Mouse (Mus musculus): ENCODE data around the gene Prss29. TPM values are rescaled to one million over a fixed set of nuclear protein-coding genes. Genes with fewer than 3 reads are reported as not detected.

The Prss29 gene
- total RNA-seq, 1 experiment = not detected

DNA sequence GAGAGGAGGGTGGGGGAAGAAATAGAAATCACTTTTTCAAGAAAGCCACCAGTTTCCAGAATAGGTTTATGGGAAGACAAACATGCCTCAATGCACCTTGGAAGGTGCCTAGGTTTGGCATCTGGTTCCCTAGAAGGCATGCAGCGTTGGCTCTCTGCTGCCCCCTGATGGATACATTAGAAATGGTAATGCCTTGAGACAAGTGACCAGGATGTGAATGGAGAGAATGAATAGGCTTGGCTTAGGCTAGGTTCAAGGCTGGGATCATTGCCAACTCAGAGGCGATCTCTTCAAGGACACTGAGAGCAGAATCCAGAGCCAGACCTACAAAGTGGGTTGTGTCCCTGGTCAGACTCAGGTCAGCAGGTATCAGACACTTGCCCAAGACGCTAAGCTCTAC lies 33.4 kb upstream of the Prss29 start:
- in situ Hi-C loops (cut with MboI; ENCODE audit: low sequenced_read_pairs in 2 of 2, unreplicated experiment in 2 of 2) = no loop called here
- DNase-seq (ENCODE audit: low read depth, low spot score) = peak; percentile 87
- Histone ChIP-seq H3K4me1 (ENCODE audit: control insufficient read depth in 2 of 2, insufficient read depth in 2 of 2, low read length in 2 of 2, poor library complexity in 1 of 2) (peaks cover 0 to 8% of the 10 kb centered on the region in 2 experiments; a peak in 1 of 4 replicates), H3K9me3 (ENCODE audit: control insufficient read depth, insufficient read depth, low read depth, low read length) (no peaks in the 10 kb centered on the region), H3K36me3 (ENCODE audit: control insufficient read depth, insufficient read depth, low read length, poor library complexity, severe bottlenecking) (no peaks in the 10 kb centered on the region), H3K4me3 (ENCODE audit: insufficient read depth in 1 of 2, low read depth in 1 of 2, low read length in 2 of 2, poor library complexity in 1 of 2, severe bottlenecking in 1 of 2) (no peak overlapping the region), H3K27ac (ENCODE audit: insufficient read depth, low read depth, low read length, poor library complexity, severe bottlenecking) (no peak overlapping the region), H3K9ac (ENCODE audit: insufficient read depth, low read depth, low read length, poor library complexity, severe bottlenecking) (peak overlapping the region; percentile 27; the same call in 1 of the 2 replicates)
- TF ChIP-seq ZNF384 (IDR thresholded peaks at IDR 0.05; ENCODE audit: low read depth, low read length) (no peak), ZC3H11A (IDR thresholded peaks at IDR 0.05; ENCODE audit: borderline replicate concordance, low read depth, low read length) (no peak), HCFC1 (IDR thresholded peaks at IDR 0.05; ENCODE audit: borderline replicate concordance, insufficient read depth, low read length) (no peak), CHD2 (IDR thresholded peaks at IDR 0.05; ENCODE audit: low read depth, low read length) (no peak), MAFK (IDR thresholded peaks at IDR 0.05; ENCODE audit: insufficient read depth, low read depth, low read length) (no peak)

DNA sequence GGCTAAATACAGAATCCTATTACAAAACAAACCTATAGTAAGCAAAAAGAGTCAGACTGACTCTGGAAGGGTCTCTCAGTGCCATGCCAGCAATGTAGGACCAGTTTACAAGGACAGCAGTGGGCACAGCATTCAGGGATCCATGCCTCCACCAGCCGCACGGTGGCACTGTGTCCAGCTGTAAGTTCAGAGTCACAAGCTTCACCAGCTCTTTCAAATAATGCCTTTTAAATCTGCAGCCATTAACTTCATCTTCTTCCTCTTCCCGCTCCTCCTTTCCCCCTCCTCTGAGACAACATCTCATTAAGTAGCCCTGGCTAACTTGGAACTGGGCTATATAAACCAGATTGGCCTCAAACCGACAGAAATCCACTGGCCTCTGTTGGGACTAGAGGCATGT lies 29.6 kb upstream of the Prss29 start:
- TF ChIP-seq ZC3H11A (IDR thresholded peaks at IDR 0.05; ENCODE audit: borderline replicate concordance, low read depth, low read length) (no peak), CHD2 (IDR thresholded peaks at IDR 0.05; ENCODE audit: low read depth, low read length) (no peak), HCFC1 (IDR thresholded peaks at IDR 0.05; ENCODE audit: borderline replicate concordance, insufficient read depth, low read length) (no peak), MAFK (IDR thresholded peaks at IDR 0.05; ENCODE audit: insufficient read depth, low read depth, low read length) (no peak), ZNF384 (IDR thresholded peaks at IDR 0.05; ENCODE audit: low read depth, low read length) (no peak)
- Histone ChIP-seq H3K9me3 (ENCODE audit: control insufficient read depth, insufficient read depth, low read depth, low read length) (no peaks in the 10 kb centered on the region), H3K4me3 (ENCODE audit: insufficient read depth in 1 of 2, low read depth in 1 of 2, low read length in 2 of 2, poor library complexity in 1 of 2, severe bottlenecking in 1 of 2) (no peak overlapping the region), H3K9ac (ENCODE audit: insufficient read depth, low read depth, low read length, poor library complexity, severe bottlenecking) (no peak overlapping the region), H3K4me1 (ENCODE audit: control insufficient read depth in 2 of 2, insufficient read depth in 2 of 2, low read length in 2 of 2, poor library complexity in 1 of 2) (peaks cover 0 to 5% of the 10 kb centered on the region in 2 experiments; a peak in 1 of 4 replicates), H3K36me3 (ENCODE audit: control insufficient read depth, insufficient read depth, low read length, poor library complexity, severe bottlenecking) (no peaks in the 10 kb centered on the region), H3K27ac (ENCODE audit: insufficient read depth, low read depth, low read length, poor library complexity, severe bottlenecking) (no peak overlapping the region)
- in situ Hi-C loops (cut with MboI; ENCODE audit: low sequenced_read_pairs in 2 of 2, unreplicated experiment in 2 of 2) = no loop called here
- DNase-seq (ENCODE audit: low read depth, low spot score) = peak; percentile 37

DNA sequence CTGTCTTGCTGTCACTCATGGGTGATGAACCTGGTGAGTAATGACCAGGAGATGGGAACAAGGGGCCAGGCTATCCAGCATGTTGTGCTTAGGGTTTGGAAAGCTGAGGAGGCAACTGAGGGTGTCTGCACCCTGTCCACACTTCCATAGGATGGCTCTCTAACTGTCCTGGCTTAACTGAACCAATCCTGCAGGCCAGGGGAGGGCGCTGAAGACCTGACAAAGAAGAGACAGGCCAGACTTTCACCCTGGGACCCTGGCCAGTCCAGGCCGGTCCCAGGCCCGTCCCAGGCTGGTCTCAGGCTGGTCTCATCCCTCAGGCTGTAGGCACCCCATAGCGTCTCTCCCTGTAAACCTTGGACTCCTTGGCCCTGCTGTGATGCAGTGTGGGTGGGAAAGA lies 28.0 kb upstream of the Prss29 start:
- H3K9ac ChIP-seq (ENCODE audit: insufficient read depth, low read depth, low read length, poor library complexity, severe bottlenecking) = no peak overlapping the region
- no peaks in the 10 kb centered on the region for H3K9me3 ChIP-seq (ENCODE audit: control insufficient read depth, insufficient read depth, low read depth, low read length)
- peaks cover 0 to 3% of the 10 kb centered on the region in 2 experiments; a peak in 1 of 4 replicates for H3K4me1 ChIP-seq (ENCODE audit: control insufficient read depth in 2 of 2, insufficient read depth in 2 of 2, low read length in 2 of 2, poor library complexity in 1 of 2)
- in situ Hi-C loops (cut with MboI; ENCODE audit: low sequenced_read_pairs in 2 of 2, unreplicated experiment in 2 of 2) = no loop called here
- H3K4me3 ChIP-seq (ENCODE audit: insufficient read depth in 1 of 2, low read depth in 1 of 2, low read length in 2 of 2, poor library complexity in 1 of 2, severe bottlenecking in 1 of 2) = no peak overlapping the region
- TF ChIP-seq ZNF384 (IDR thresholded peaks at IDR 0.05; ENCODE audit: low read depth, low read length) (no peak), ZC3H11A (IDR thresholded peaks at IDR 0.05; ENCODE audit: borderline replicate concordance, low read depth, low read length) (no peak), HCFC1 (IDR thresholded peaks at IDR 0.05; ENCODE audit: borderline replicate concordance, insufficient read depth, low read length) (no peak), MAFK (IDR thresholded peaks at IDR 0.05; ENCODE audit: insufficient read depth, low read depth, low read length) (no peak), CHD2 (IDR thresholded peaks at IDR 0.05; ENCODE audit: low read depth, low read length) (no peak)
- no peak overlapping the region for H3K27ac ChIP-seq (ENCODE audit: insufficient read depth, low read depth, low read length, poor library complexity, severe bottlenecking)
- DNase-seq (ENCODE audit: low read depth, low spot score) = no peak
- H3K36me3 ChIP-seq (ENCODE audit: control insufficient read depth, insufficient read depth, low read length, poor library complexity, severe bottlenecking) = no peaks in the 10 kb centered on the region

DNA sequence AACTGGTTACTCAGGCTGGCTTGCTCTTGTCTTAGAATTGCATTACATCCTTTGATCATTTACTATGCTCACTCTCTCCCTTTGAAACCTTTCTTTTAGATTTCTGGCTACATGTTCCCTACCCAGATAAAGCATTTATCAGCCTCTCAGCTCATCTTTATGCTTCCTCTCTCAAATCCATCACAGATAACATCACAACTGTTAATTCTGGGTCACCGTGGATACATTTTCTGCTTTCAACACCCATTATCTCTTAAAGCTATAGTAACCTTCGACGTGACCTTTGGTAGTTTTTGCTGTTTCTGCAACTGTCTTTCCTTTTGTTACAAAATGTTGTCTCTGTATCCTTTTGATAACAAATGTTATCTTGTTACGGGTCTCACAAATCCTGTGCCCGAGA lies 25.0 kb upstream of the Prss29 start:
- TF ChIP-seq MAFK (IDR thresholded peaks at IDR 0.05; ENCODE audit: insufficient read depth, low read depth, low read length) (no peak), ZNF384 (IDR thresholded peaks at IDR 0.05; ENCODE audit: low read depth, low read length) (no peak)
- Histone ChIP-seq H3K4me3 (ENCODE audit: insufficient read depth in 1 of 2, low read depth in 1 of 2, low read length in 2 of 2, poor library complexity in 1 of 2, severe bottlenecking in 1 of 2) (no peak overlapping the region), H3K9me3 (ENCODE audit: control insufficient read depth, insufficient read depth, low read depth, low read length) (no peaks in the 10 kb centered on the region), H3K4me1 (ENCODE audit: control insufficient read depth in 2 of 2, insufficient read depth in 2 of 2, low read length in 2 of 2, poor library complexity in 1 of 2) (peaks cover 0 to 2% of the 10 kb centered on the region in 2 experiments; a peak in 1 of 4 replicates), H3K36me3 (ENCODE audit: control insufficient read depth, insufficient read depth, low read length, poor library complexity, severe bottlenecking) (no peaks in the 10 kb centered on the region), H3K9ac (ENCODE audit: insufficient read depth, low read depth, low read length, poor library complexity, severe bottlenecking) (no peak overlapping the region), H3K27ac (ENCODE audit: insufficient read depth, low read depth, low read length, poor library complexity, severe bottlenecking) (no peak overlapping the region)
- no peak for DNase-seq (ENCODE audit: low read depth, low spot score)
- in situ Hi-C loops (cut with MboI; ENCODE audit: low sequenced_read_pairs in 2 of 2, unreplicated experiment in 2 of 2) = no loop called here

DNA sequence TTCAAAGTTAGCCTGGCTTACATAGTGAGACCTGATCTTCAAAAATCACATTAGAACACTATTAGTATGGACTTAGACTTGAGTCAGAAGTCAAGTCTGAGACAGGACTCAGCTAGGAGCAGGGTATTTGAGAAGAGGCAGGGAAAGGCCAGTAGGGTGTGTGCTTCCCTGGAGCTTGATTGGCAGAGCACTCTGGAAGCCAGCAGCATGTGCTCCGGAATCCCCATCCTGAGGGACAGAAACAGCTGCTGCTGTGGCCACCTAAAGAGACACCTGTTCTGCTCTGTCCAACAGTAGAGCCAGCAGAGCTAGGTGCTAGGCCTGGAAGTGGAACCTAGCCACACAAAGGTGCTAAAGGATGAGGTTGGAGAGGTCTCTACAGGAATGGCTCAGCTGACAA lies 24.3 kb upstream of the Prss29 start:
- in situ Hi-C loops (cut with MboI; ENCODE audit: low sequenced_read_pairs in 2 of 2, unreplicated experiment in 2 of 2) = no loop called here
- H3K9me3 ChIP-seq (ENCODE audit: control insufficient read depth, insufficient read depth, low read depth, low read length) = no peaks in the 10 kb centered on the region
- no peak overlapping the region for H3K4me3 ChIP-seq (ENCODE audit: insufficient read depth in 1 of 2, low read depth in 1 of 2, low read length in 2 of 2, poor library complexity in 1 of 2, severe bottlenecking in 1 of 2)
- no peaks in the 10 kb centered on the region for H3K36me3 ChIP-seq (ENCODE audit: control insufficient read depth, insufficient read depth, low read length, poor library complexity, severe bottlenecking)
- H3K27ac ChIP-seq (ENCODE audit: insufficient read depth, low read depth, low read length, poor library complexity, severe bottlenecking) = no peak overlapping the region
- no peak for DNase-seq (ENCODE audit: low read depth, low spot score)
- no peak for TF ChIP-seq HCFC1 (IDR thresholded peaks at IDR 0.05; ENCODE audit: borderline replicate concordance, insufficient read depth, low read length)
- no peak for TF ChIP-seq MAFK (IDR thresholded peaks at IDR 0.05; ENCODE audit: insufficient read depth, low read depth, low read length)
- TF ChIP-seq CHD2 (IDR thresholded peaks at IDR 0.05; ENCODE audit: low read depth, low read length) = no peak
- TF ChIP-seq ZNF384 (IDR thresholded peaks at IDR 0.05; ENCODE audit: low read depth, low read length) = no peak
- no peak for TF ChIP-seq ZC3H11A (IDR thresholded peaks at IDR 0.05; ENCODE audit: borderline replicate concordance, low read depth, low read length)
- H3K9ac ChIP-seq (ENCODE audit: insufficient read depth, low read depth, low read length, poor library complexity, severe bottlenecking) = no peak overlapping the region
- peaks cover 0 to 2% of the 10 kb centered on the region in 2 experiments; a peak in 1 of 4 replicates for H3K4me1 ChIP-seq (ENCODE audit: control insufficient read depth in 2 of 2, insufficient read depth in 2 of 2, low read length in 2 of 2, poor library complexity in 1 of 2)

Data from ES-E14 (cell line).